Mouse (Mus musculus) forebrain, embryonic 10.5 days (tissue): ENCODE results near the gene Dop1b. TPM values are rescaled to one million over a fixed set of nuclear protein-coding genes. Genes with fewer than 3 reads are reported as not detected.
"Not testable (repeated sequence)": the region's sequence is repeated elsewhere in the genome, so short reads cannot be mapped to it uniquely, and the experiment has no call there.

Source experiments
- DNase-seq: peaks from one replicate; pipeline ENCODE4 v3.0.0-alpha.2; 2017; ENCODE audit warnings: low spot score; ENCODE audit errors: extremely low spot score
- H3K27ac ChIP-seq: fragments of 300-500 bp; sonication (generic); 2 replicates; pipeline ENCODE4 v1.5.1; 2016; ENCODE audit warnings: mild to moderate bottlenecking
- H3K27me3 ChIP-seq: fragments of 300-500 bp; sonication (generic); 2 replicates; pipeline ENCODE4 v1.6.1; 2016; ENCODE audit warnings: mild to moderate bottlenecking; ENCODE audit not compliant: poor library complexity, severe bottlenecking
- H3K36me3 ChIP-seq: fragments of 300-500 bp; sonication (generic); replicated peaks from 2 replicates; pipeline ENCODE4 v1.6.1; 2016; ENCODE audit warnings: mild to moderate bottlenecking, moderate library complexity
- H3K4me1 ChIP-seq: fragments of 300-500 bp; sonication (generic); 2 replicates; pipeline ENCODE4 v1.6.1; 2016
- H3K4me3 ChIP-seq: fragments of 300-500 bp; sonication (generic); 2 replicates; pipeline ENCODE4 v1.5.1; 2016; ENCODE audit warnings: mild to moderate bottlenecking, moderate library complexity
- H3K9me3 ChIP-seq: fragments of 300-500 bp; sonication (generic); 2 replicates; pipeline ENCODE4 v1.6.1; 2016; ENCODE audit warnings: mild to moderate bottlenecking, moderate library complexity
- WGBS: fragments of 180-500 bp; shearing (Covaris S2); methylation state at CpG from one replicate; pipeline ENCODE4 v1.1.7; 2016; 5-methylcytosine and 5-hydroxymethylcytosine counted together
- polyA plus RNA-seq: library from polyadenylated mRNA; unstranded; fragments of >200 nt; fragmentation: Nextera tagmentation; extraction: Ambion mirVana; gene quantifications from 2 replicates; pipeline ENCODE4 v1.2.1, GENCODE M21; 2016

The Dop1b gene
- polyA plus RNA-seq, 1 experiment from 2014 or later: 6.5 TPM

- no peaks in the 10 kb centered on the region for H3K36me3 ChIP-seq
- H3K4me1 ChIP-seq: peaks cover 14% of the 10 kb centered on the region; the same call in 1 of the 2 replicates
- H3K27me3 ChIP-seq: no peaks in the 10 kb centered on the region
- DNase-seq: no peak
- no peak overlapping the region for H3K4me3 ChIP-seq
- WGBS: 68% methylated on average over 12 of the region's 12 CpGs
- H3K9me3 ChIP-seq: peaks cover 12% of the 10 kb centered on the region; the same call in 1 of the 2 replicates
- no peak overlapping the region for H3K27ac ChIP-seq
These were observed 107.1 kb downstream of the Dop1b start for GRCm38 (mm10) chr16:93818691-93819324.

GRCm38 (mm10) chr16:93819325-93819696 is 107.6 kb downstream of the Dop1b start:
- no peak overlapping the region for H3K4me3 ChIP-seq
- no peaks in the 10 kb centered on the region for H3K36me3 ChIP-seq
- peaks cover 14% of the 10 kb centered on the region; the same call in 1 of the 2 replicates for H3K4me1 ChIP-seq
- DNase-seq: no peak
- 89% methylated on average over 4 of the region's 4 CpGs for WGBS
- no peak overlapping the region for H3K27ac ChIP-seq
- no peaks in the 10 kb centered on the region for H3K27me3 ChIP-seq
- peaks cover 17% of the 10 kb centered on the region; the same call in 1 of the 2 replicates for H3K9me3 ChIP-seq

GRCm38 (mm10) chr16:93820040-93820439 is 108.3 kb downstream of the Dop1b start:
- Histone ChIP-seq H3K27me3 (no peaks in the 10 kb centered on the region), H3K4me1 (peaks cover 14% of the 10 kb centered on the region; the same call in 1 of the 2 replicates), H3K4me3 (no peak overlapping the region), H3K36me3 (no peaks in the 10 kb centered on the region), H3K9me3 (peaks cover 20% of the 10 kb centered on the region; the same call in 1 of the 2 replicates), H3K27ac (no peak overlapping the region)
- 93% methylated on average over 1 of the region's 1 CpGs for WGBS
- DNase-seq: no peak

GRCm38 (mm10) chr16:93821706-93822105 is 110.0 kb downstream of the Dop1b start:
- no peaks in the 10 kb centered on the region for H3K36me3 ChIP-seq
- peaks cover 24% of the 10 kb centered on the region; the same call in 1 of the 2 replicates for H3K9me3 ChIP-seq
- H3K27me3 ChIP-seq: no peaks in the 10 kb centered on the region
- 83% methylated on average over 3 of the region's 3 CpGs for WGBS
- no peak overlapping the region for H3K4me3 ChIP-seq
- H3K27ac ChIP-seq: no peak overlapping the region
- peaks cover 9% of the 10 kb centered on the region; the same call in 1 of the 2 replicates for H3K4me1 ChIP-seq
- no peak for DNase-seq

GRCm38 (mm10) chr16:93822433-93823225 is 110.9 kb downstream of the Dop1b start:
- DNase-seq, H3K36me3 ChIP-seq, H3K27me3 ChIP-seq, H3K4me1 ChIP-seq, H3K27ac ChIP-seq, H3K4me3 ChIP-seq: not testable (repeated sequence)
- 91% methylated on average over 5 of the region's 8 CpGs for WGBS
- H3K9me3 ChIP-seq: peaks cover 24% of the 10 kb centered on the region; the same call in 1 of the 2 replicates

GRCm38 (mm10) chr16:93824799-93825198 is 113.1 kb downstream of the Dop1b start:
- WGBS: 84% methylated on average over 4 of the region's 4 CpGs
- no peak for DNase-seq
- H3K27me3 ChIP-seq: no peaks in the 10 kb centered on the region
- no peaks in the 10 kb centered on the region for H3K4me1 ChIP-seq
- no peak overlapping the region for H3K4me3 ChIP-seq
- no peak overlapping the region for H3K27ac ChIP-seq
- no peaks in the 10 kb centered on the region for H3K36me3 ChIP-seq
- H3K9me3 ChIP-seq: peaks cover 28% of the 10 kb centered on the region; the same call in 1 of the 2 replicates

- Histone ChIP-seq H3K27ac (no peak overlapping the region), H3K4me3 (no peak overlapping the region), H3K36me3 (no peaks in the 10 kb centered on the region), H3K4me1 (no peaks in the 10 kb centered on the region), H3K27me3 (no peaks in the 10 kb centered on the region), H3K9me3 (peaks cover 28% of the 10 kb centered on the region; the same call in 1 of the 2 replicates)
- WGBS: 89% methylated on average over 4 of the region's 4 CpGs
- DNase-seq: no peak
These were observed 113.8 kb downstream of the Dop1b start for GRCm38 (mm10) chr16:93825463-93825862.

GRCm38 (mm10) chr16:93826054-93826453 is 114.3 kb downstream of the Dop1b start:
- no peak for DNase-seq

GRCm38 (mm10) chr16:93826478-93826877 is 114.8 kb downstream of the Dop1b start:
- not testable (repeated sequence) for H3K4me1 ChIP-seq, H3K4me3 ChIP-seq, H3K27ac ChIP-seq, DNase-seq, H3K36me3 ChIP-seq, H3K27me3 ChIP-seq
- peaks cover 28% of the 10 kb centered on the region; the same call in 1 of the 2 replicates for H3K9me3 ChIP-seq
- whole genome bisulfite sequencing: 56% methylated on average over 5 of the region's 5 CpGs

More at GRCm38 (mm10) chr16:93826054-93826453, 114.3 kb downstream of the Dop1b start:
- WGBS: 68% methylated on average over 11 of the region's 11 CpGs
- H3K27me3 ChIP-seq: 0 out of 2 replicates have a peak, but pooled peaks cover 4% of the 10 kb centered on the region
- peaks cover 28% of the 10 kb centered on the region; the same call in 1 of the 2 replicates for H3K9me3 ChIP-seq
- H3K27ac ChIP-seq: no peak overlapping the region
- H3K4me1 ChIP-seq: no peaks in the 10 kb centered on the region
- no peak overlapping the region for H3K4me3 ChIP-seq
- H3K36me3 ChIP-seq: no peaks in the 10 kb centered on the region

- no peak overlapping the region for H3K27ac ChIP-seq
- 88% methylated on average over 6 of the region's 6 CpGs for WGBS
These were observed 115.2 kb downstream of the Dop1b start for GRCm38 (mm10) chr16:93826909-93827308.

GRCm38 (mm10) chr16:93829526-93829925 is 117.8 kb downstream of the Dop1b start:
- H3K4me3 ChIP-seq: no peak overlapping the region
- WGBS: 94% methylated on average over 15 of the region's 15 CpGs
- peaks cover 6% of the 10 kb centered on the region for H3K36me3 ChIP-seq
- H3K4me1 ChIP-seq: peaks cover 11% of the 10 kb centered on the region
- H3K27ac ChIP-seq: no peak overlapping the region
- H3K9me3 ChIP-seq: peaks cover 10% of the 10 kb centered on the region; the same call in 1 of the 2 replicates
- no peak for DNase-seq
- H3K27me3 ChIP-seq: 0 out of 2 replicates have a peak, but pooled peaks cover 4% of the 10 kb centered on the region

More at GRCm38 (mm10) chr16:93826909-93827308, 115.2 kb downstream of the Dop1b start:
- peaks cover 26% of the 10 kb centered on the region; the same call in 1 of the 2 replicates for H3K9me3 ChIP-seq
- DNase-seq: no peak
- H3K36me3 ChIP-seq: no peaks in the 10 kb centered on the region
- no peak overlapping the region for H3K4me3 ChIP-seq
- 0 out of 2 replicates have a peak, but pooled peaks cover 4% of the 10 kb centered on the region for H3K27me3 ChIP-seq
- no peaks in the 10 kb centered on the region for H3K4me1 ChIP-seq

- H3K9me3 ChIP-seq: peaks cover 7% of the 10 kb centered on the region; the same call in 1 of the 2 replicates
- 0 out of 2 replicates have a peak, but pooled peaks cover 4% of the 10 kb centered on the region for H3K27me3 ChIP-seq
- H3K27ac ChIP-seq: no peak overlapping the region
- 89% methylated on average over 9 of the region's 9 CpGs for WGBS
- H3K36me3 ChIP-seq: peaks cover 12% of the 10 kb centered on the region
- peaks cover 11% of the 10 kb centered on the region for H3K4me1 ChIP-seq
- no peak for DNase-seq
- H3K4me3 ChIP-seq: no peak overlapping the region
These were observed 118.4 kb downstream of the Dop1b start for GRCm38 (mm10) chr16:93830071-93830470.
